Mouse (Mus musculus) myocyte (in vitro differentiated cells): ENCODE data around the gene Teddm3. TPM values are rescaled to one million over a fixed set of nuclear protein-coding genes. Genes with fewer than 3 reads are reported as not detected.
"Not testable (repeated sequence)": the region's sequence is repeated elsewhere in the genome, so short reads cannot be mapped to it uniquely, and the experiment has no call there.

Experiments used
- H3K27me3 ChIP-seq: one replicate; pipeline ENCODE4 v1.6.1; 2011; ENCODE audit not compliant: control insufficient read depth, insufficient read depth, insufficient read length
- H3K36me3 ChIP-seq: one replicate; pipeline ENCODE4 v1.6.1; 2011; ENCODE audit not compliant: control insufficient read depth, insufficient read depth
- H3K4me2 ChIP-seq: one replicate; pipeline ENCODE4 v1.6.1; 2011; ENCODE audit warnings: low read depth, control low read depth
- H3K4me3 ChIP-seq: one replicate; pipeline ENCODE4 v1.5.1; 2011; ENCODE audit warnings: mild to moderate bottlenecking, control low read depth, moderate library complexity
- H3K79me2 ChIP-seq: one replicate; pipeline ENCODE4 v1.6.1; 2011; ENCODE audit not compliant: control insufficient read depth, insufficient read depth
- H3ac ChIP-seq: one replicate; pipeline ENCODE4 v1.6.1; 2011; ENCODE audit not compliant: control insufficient read depth, insufficient read length
- CEBPB ChIP-seq: IDR thresholded peaks from 2 replicates; pipeline ENCODE4 v1.6.1; 2011; ENCODE audit warnings: mild to moderate bottlenecking, moderate library complexity; ENCODE audit not compliant: poor library complexity, insufficient read depth, severe bottlenecking
- E2F4 ChIP-seq: IDR thresholded peaks from one replicate; pipeline ENCODE4 v1.6.1; 2011; ENCODE audit warnings: mild to moderate bottlenecking, control low read depth, moderate library complexity; ENCODE audit not compliant: insufficient read depth
- MYOD1 ChIP-seq, 3 experiments: IDR thresholded peaks; one replicate each; pipeline ENCODE4 v1.6.1; 2011; ENCODE audit warnings: control low read depth in 2 of 3, low read depth in 2 of 3, mild to moderate bottlenecking in 2 of 3, moderate library complexity in 1 of 3; ENCODE audit not compliant: insufficient read length in 2 of 3, control insufficient read depth in 1 of 3
- MYOG ChIP-seq, 3 experiments: IDR thresholded peaks; one replicate each; pipeline ENCODE4 v1.6.1; 2011; ENCODE audit warnings: control low read depth in 2 of 3, low read depth in 2 of 3, mild to moderate bottlenecking in 2 of 3; ENCODE audit not compliant: insufficient read length in 2 of 3, control insufficient read depth in 1 of 3, insufficient read depth in 1 of 3
- POLR2A ChIP-seq: IDR thresholded peaks from one replicate; pipeline ENCODE4 v1.6.1; 2011; ENCODE audit warnings: low read depth, mild to moderate bottlenecking, control low read depth, moderate library complexity; ENCODE audit not compliant: insufficient read length
- POLR2AphosphoS2 ChIP-seq: IDR thresholded peaks from one replicate; pipeline ENCODE4 v1.6.1; 2011; ENCODE audit warnings: low read depth, control low read depth; ENCODE audit not compliant: insufficient read length
- REST ChIP-seq: IDR thresholded peaks from one replicate; pipeline ENCODE4 v1.6.1; 2011; ENCODE audit warnings: mild to moderate bottlenecking, control low read depth, moderate library complexity; ENCODE audit not compliant: insufficient read depth, insufficient read length
- SRF ChIP-seq: IDR thresholded peaks from one replicate; pipeline ENCODE4 v1.6.1; 2011; ENCODE audit warnings: low read depth; ENCODE audit not compliant: control insufficient read depth, insufficient read length
- TCF12 ChIP-seq: IDR thresholded peaks from one replicate; pipeline ENCODE4 v1.6.1; 2011; ENCODE audit warnings: mild to moderate bottlenecking, control low read depth; ENCODE audit not compliant: poor library complexity, insufficient read depth, severe bottlenecking
- TCF3 ChIP-seq: IDR thresholded peaks from one replicate; pipeline ENCODE4 v1.6.1; 2011; ENCODE audit warnings: low read depth, control low read depth; ENCODE audit not compliant: insufficient read length
- USF1 ChIP-seq: IDR thresholded peaks from one replicate; pipeline ENCODE4 v1.6.1; 2011; ENCODE audit warnings: low read depth, mild to moderate bottlenecking, control low read depth, moderate library complexity
- polyA plus RNA-seq: library from polyadenylated mRNA; unstranded; fragments of >200 nt; fragmentation: generic; extraction: Trizol; gene quantifications from one replicate; pipeline ENCODE4 v1.2.1, GENCODE M21; 2012; ENCODE audit warnings: missing spikeins

Teddm3 gene
- polyA plus RNA-seq, 1 experiment: 0.24 TPM

DNA sequence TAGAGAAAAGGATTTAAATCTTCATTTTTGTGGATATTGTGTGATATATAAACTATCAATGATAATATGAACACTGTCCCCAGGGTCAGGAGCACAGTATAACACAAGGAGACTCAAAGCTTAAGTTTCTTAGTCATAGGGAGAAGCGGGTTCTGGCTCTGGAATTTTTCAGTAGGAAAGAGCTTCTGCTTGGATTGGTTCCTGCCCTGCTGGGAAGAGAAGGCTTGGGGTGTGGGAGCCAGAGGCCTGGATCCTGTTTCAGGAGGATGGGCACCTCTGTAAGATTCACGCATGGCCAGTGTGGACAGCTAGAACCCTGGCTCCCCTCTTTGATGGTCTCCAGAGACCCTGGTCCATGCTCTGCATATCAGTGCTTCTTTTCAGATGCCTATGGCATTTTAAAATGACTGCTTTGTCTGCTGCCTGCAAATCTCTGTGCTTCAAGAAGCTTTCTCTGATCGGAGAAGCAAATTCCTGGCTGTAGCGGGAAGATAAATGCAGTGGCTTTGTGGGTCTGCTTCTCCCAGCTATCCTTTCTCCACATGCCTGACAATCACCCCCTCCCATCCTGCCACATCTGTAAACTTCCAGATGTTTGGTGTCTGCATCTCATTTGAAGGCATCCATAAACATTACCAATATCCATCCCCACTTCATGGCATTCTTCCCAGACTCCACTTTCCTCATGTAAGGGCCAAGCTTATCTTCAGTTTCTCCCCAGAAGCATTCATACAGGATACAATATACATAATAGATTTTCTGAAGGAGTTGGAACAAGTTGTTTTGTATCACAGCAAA lies 2.0 kb downstream of the Teddm3 start:
- no peaks in the 10 kb centered on the region for H3K79me2 ChIP-seq
- H3K4me3 ChIP-seq: no peak overlapping the region
- no peak for TF ChIP-seq MYOD1 (IDR thresholded peaks at IDR 0.05; ENCODE audit: control insufficient read depth in 1 of 3, insufficient read length in 2 of 3, low read depth in 2 of 3)
- TF ChIP-seq POLR2A: no peak
- TF ChIP-seq E2F4: no peak
- no peak for TF ChIP-seq SRF
- no peak for TF ChIP-seq USF1
- TF ChIP-seq MYOG (IDR thresholded peaks at IDR 0.05; ENCODE audit: control insufficient read depth in 1 of 3, insufficient read depth in 1 of 3, insufficient read length in 2 of 3, low read depth in 2 of 3): no peak
- TF ChIP-seq CEBPB: no peak
- no peaks in the 10 kb centered on the region for H3K36me3 ChIP-seq
- H3K27me3 ChIP-seq: no peaks in the 10 kb centered on the region
- no peak overlapping the region for H3ac ChIP-seq
- no peak overlapping the region for H3K4me2 ChIP-seq

DNA sequence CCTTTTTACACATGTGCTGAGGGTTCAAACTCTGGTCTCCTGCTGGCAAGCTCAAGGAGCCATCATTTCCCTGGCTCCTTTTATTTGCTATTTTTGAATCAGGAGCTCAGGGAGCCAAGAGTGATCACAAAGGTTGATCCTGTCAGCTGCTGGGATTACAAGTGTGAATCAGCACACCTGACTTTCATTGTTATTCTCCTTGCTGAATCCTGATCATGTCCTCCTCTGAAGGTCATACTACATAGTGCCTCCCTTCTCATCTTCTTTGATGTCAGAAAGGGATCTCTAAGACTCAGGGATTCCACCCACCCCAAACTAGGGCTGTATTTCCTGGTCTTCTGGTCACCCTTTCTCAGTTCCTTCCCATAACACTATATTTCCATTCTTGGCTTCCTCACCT lies 3.9 kb downstream of the Teddm3 start:
- H3K4me2 ChIP-seq: no peak overlapping the region
- no peaks in the 10 kb centered on the region for H3K79me2 ChIP-seq
- no peak overlapping the region for H3ac ChIP-seq
- no peak overlapping the region for H3K4me3 ChIP-seq
- no peaks in the 10 kb centered on the region for H3K36me3 ChIP-seq
- TF ChIP-seq TCF3 (no peak), TCF12 (no peak), POLR2AphosphoS2 (no peak), E2F4 (no peak), SRF (no peak), MYOG (IDR thresholded peaks at IDR 0.05; ENCODE audit: control insufficient read depth in 1 of 3, insufficient read depth in 1 of 3, insufficient read length in 2 of 3, low read depth in 2 of 3) (no peak)
- no peaks in the 10 kb centered on the region for H3K27me3 ChIP-seq

DNA sequence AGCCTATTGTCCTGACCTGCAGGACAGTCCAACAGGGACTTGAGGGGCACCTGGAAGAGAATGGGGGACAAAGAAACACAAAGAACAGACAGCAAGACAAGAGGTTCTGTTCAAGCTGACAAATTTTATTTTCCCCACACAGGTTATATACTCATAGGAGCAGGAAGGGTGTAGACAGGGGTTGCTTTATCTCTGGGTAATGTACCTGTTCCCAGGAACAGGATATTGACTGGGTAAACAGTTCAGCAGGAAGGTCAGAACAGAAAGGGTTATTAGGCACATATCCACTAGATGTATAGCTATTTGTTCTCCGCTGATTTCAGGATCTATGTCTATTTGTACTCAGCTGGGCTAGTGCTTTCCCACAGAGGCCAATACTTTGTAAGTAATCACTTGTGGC lies 5.3 kb downstream of the Teddm3 start:
- H3K4me3 ChIP-seq, H3K36me3 ChIP-seq, H3K4me2 ChIP-seq, H3K27me3 ChIP-seq, H3ac ChIP-seq, H3K79me2 ChIP-seq: not testable (repeated sequence)

DNA sequence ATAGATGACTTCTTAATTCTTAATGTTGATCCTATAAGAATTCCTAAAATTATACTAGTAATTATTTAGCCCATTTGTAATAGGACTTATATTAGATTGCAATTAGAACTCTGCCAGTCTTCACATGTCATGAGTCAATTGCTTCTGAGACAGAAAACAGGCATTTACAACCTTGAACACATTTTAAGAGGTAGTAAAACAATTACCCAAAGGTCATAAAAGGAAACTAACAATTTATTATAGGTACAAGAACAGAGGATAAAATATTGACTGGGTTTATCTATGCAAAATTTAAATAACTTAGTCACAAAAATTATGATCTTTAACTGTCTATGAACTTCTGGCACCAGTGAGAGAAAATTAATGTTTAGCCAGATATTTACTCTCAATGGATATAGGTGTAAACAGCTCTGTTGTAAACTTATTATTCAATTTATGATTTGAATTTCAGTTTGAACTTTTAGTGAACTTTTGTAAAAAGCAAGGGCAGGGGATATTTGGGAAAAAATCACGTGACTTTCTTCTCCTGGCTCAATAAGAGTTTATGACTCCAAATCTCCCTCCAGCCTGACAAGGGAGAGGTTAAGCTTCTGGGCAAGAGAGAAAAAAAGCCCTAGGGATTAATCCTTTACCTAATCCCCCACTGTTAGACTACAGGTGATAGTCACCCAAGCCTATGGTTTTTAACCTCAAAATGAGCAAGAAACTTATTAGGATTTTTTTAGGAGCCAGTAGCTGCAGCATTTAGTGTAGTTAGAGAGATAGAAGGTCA lies 17.3 kb downstream of the Teddm3 start:
- H3K36me3 ChIP-seq: no peaks in the 10 kb centered on the region

DNA sequence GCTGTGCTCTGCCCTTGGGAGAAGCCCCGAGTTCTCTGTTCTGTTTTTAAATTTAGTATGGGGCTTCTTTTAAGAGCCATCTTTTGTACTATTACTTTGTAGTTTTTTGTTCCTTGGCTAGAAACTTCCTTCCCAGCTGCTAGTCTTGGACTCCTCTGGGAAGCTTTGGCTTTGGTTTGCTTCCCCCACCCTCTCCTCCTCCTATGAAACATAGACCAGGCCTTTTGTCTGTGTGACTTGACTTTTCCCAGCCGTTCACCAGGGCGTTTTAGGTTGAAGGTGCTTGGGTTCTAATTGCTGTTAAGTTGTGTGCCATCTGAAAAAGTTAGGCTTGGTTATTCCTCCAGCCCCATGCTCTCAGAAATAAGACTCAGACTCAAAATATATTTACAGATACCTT lies 26.1 kb downstream of the Teddm3 start:
- H3K4me3 ChIP-seq, H3K79me2 ChIP-seq, H3K4me2 ChIP-seq, H3K27me3 ChIP-seq, H3K36me3 ChIP-seq, H3ac ChIP-seq: not testable (repeated sequence)

More for the DNA sequence above, 17.3 kb downstream of the Teddm3 start:
- Histone ChIP-seq H3K4me3 (no peak overlapping the region), H3K27me3 (no peaks in the 10 kb centered on the region), H3K4me2 (no peak overlapping the region), H3K79me2 (no peaks in the 10 kb centered on the region), H3ac (no peak overlapping the region)
- TF ChIP-seq TCF3: no peak
- TF ChIP-seq MYOG (IDR thresholded peaks at IDR 0.05; ENCODE audit: control insufficient read depth in 1 of 3, insufficient read depth in 1 of 3, insufficient read length in 2 of 3, low read depth in 2 of 3): no peak
- no peak for TF ChIP-seq TCF12
- TF ChIP-seq REST: no peak
- TF ChIP-seq USF1: no peak
- no peak for TF ChIP-seq MYOD1 (IDR thresholded peaks at IDR 0.05; ENCODE audit: control insufficient read depth in 1 of 3, insufficient read length in 2 of 3, low read depth in 2 of 3)

DNA sequence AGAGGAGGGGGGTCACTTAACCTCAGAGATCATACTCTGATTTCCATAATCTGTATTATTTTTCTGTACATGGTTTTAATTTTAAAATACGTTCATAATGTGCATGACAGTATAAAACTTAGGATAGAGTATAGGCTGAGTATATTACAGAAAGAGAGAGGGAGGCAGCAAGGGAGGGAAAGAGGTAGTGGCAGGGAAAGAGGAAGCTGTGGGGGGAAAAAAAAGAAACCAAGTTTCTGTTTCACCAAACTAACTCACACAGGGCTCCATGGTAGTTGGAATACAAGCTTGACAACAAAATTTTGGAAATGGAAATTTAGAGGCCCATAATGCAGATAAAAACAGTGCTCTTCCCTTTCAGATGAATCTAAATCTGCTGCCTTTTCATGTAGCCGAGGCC lies 31.0 kb downstream of the Teddm3 start:
- not testable (repeated sequence) for H3K36me3 ChIP-seq, H3K4me3 ChIP-seq, H3K79me2 ChIP-seq, H3K27me3 ChIP-seq, H3ac ChIP-seq, H3K4me2 ChIP-seq
